In genomic region chr9:116150725-116151396, GRCm38 (mm10) we compare ENCODE assay signal across 15 mouse cellular contexts. TPM values are rescaled to one million over a fixed set of nuclear protein-coding genes. Genes with fewer than 3 reads are reported as not detected.
DNase-seq lines count a peak whose midpoint lies in the region; ATAC-seq and TF ChIP-seq lines count a peak whose summit lies in the region.
"Had no signal": no experiment of that assay in that cellular context is flagged by ENCODE, and none has a peak within 500 bp of the region (broad histone marks: within the 10 kb centered on the region; RNA-seq: fewer than 3 reads in every experiment).

No protein-coding gene starts in this region.

- peaks cover 14% of the 10 kb centered on the region for H3K36me3 ChIP-seq in heart, adult 2 months (ENCODE audit: control insufficient read depth, insufficient read depth, low read length)
- H3K36me3 ChIP-seq in embryonic facial prominence, embryonic 13.5 days, result peaks cover 26% of the 10 kb centered on the region
- peaks cover 21% of the 10 kb centered on the region for H3K36me3 ChIP-seq in limb, embryonic 15.5 days

- H3K4me3 ChIP-seq in heart, adult 2 months, result no peak overlapping the region
- H3K4me3 ChIP-seq in layer of hippocampus, adult 2 months, result no peak overlapping the region
- H3K4me3 ChIP-seq in embryonic facial prominence, embryonic 13.5 days, result no peak overlapping the region
- H3K4me3 ChIP-seq in limb, embryonic 15.5 days, result no peak overlapping the region

- ATAC-seq in embryonic facial prominence, embryonic 13.5 days (ENCODE audit: insufficient number of reproducible peaks, insufficient read depth, low FRiP score, low TSS enrichment, low read depth), result peak; percentile 64
- peak; percentile 62 for ATAC-seq in limb, embryonic 15.5 days (ENCODE audit: insufficient number of reproducible peaks, low FRiP score, low TSS enrichment, low read depth)

- H3K27me3 ChIP-seq in heart, adult 2 months (ENCODE audit: control insufficient read depth, insufficient read depth, low read length), result no peaks in the 10 kb centered on the region
- no peaks in the 10 kb centered on the region for H3K27me3 ChIP-seq in embryonic facial prominence, embryonic 13.5 days
- no peaks in the 10 kb centered on the region for H3K27me3 ChIP-seq in limb, embryonic 15.5 days

- H3K27ac ChIP-seq in heart, adult 2 months, result peak overlapping the region; percentile 36; the same call in 1 of the 2 replicates
- H3K27ac ChIP-seq in layer of hippocampus, adult 2 months, result peak overlapping the region; percentile 7; the same call in 1 of the 2 replicates
- peak overlapping the region; percentile 77 for H3K27ac ChIP-seq in embryonic facial prominence, embryonic 13.5 days
- H3K27ac ChIP-seq in limb, embryonic 15.5 days, result peak overlapping the region; percentile 78

- H3K9ac ChIP-seq in heart, adult 2 months (ENCODE audit: low read depth, low read length), result no peak overlapping the region
- no peak overlapping the region for H3K9ac ChIP-seq in embryonic facial prominence, embryonic 13.5 days
- no peak overlapping the region for H3K9ac ChIP-seq in limb, embryonic 15.5 days

- no peak for TF ChIP-seq CTCF in heart, adult 2 months (IDR thresholded peaks at IDR 0.05)
- no peak for TF ChIP-seq CTCF in layer of hippocampus, adult 2 months (conservative IDR thresholded peaks at IDR 0.05)

- peaks cover 2% of the 10 kb centered on the region; the same call in 1 of the 2 replicates for H3K79me2 ChIP-seq in heart, adult 2 months (replicated peaks; ENCODE audit: control insufficient read depth, insufficient read depth, low read length)

- TF ChIP-seq EP300 in heart, adult 2 months (IDR thresholded peaks at IDR 0.05; ENCODE audit: insufficient read depth, low read depth, low read length), result no peak

- DNase-seq in heart, adult 2 months, result no peak
- DNase-seq in heart, adult 8-10 months (ENCODE audit: low spot score), result no peak
- no peak for DNase-seq in layer of hippocampus, adult 2 months (ENCODE audit: low spot score in 2 of 2)
- no peak for DNase-seq in layer of hippocampus, adult 9-11 months
- no peak for DNase-seq in spleen, adult 18-20 months
- no peak for DNase-seq in gastrocnemius, postnatal 25 days
- DNase-seq: adrenal gland, adult 8-10 months; B cell, adult 2 months; cerebellum, adult 11-12 months; embryo, embryonic 11 days; kidney, postnatal 4 days; thymus, postnatal 14 days had no signal

- intact Hi-C loops in heart, adult 2 months (cut with DNase I), result loop anchor here (2.0 kb wide), 1 partner anchor 24 kb away; the partner anchor contains the start of gene Tgfbr2

- H3K9me3 ChIP-seq in embryonic facial prominence, embryonic 13.5 days, result no peaks in the 10 kb centered on the region
- H3K9me3 ChIP-seq in limb, embryonic 15.5 days, result no peaks in the 10 kb centered on the region

- no peak for TF ChIP-seq POLR2A in heart, adult 2 months (IDR thresholded peaks at IDR 0.05; ENCODE audit: insufficient read depth, low read depth, low read length)

- no peak overlapping the region for H3K4me2 ChIP-seq in embryonic facial prominence, embryonic 13.5 days
- no peak overlapping the region for H3K4me2 ChIP-seq in limb, embryonic 15.5 days

- 29% methylated on average over 7 of the region's 7 CpGs for WGBS in heart, adult 2 months
- 19% methylated on average over 7 of the region's 7 CpGs for WGBS in embryonic facial prominence, embryonic 13.5 days
- WGBS in limb, embryonic 15.5 days, result 11% methylated on average over 6 of the region's 7 CpGs

- H3K4me1 ChIP-seq in heart, adult 2 months (ENCODE audit: control insufficient read depth, insufficient read depth, low read length), result peaks cover 22% of the 10 kb centered on the region
- H3K4me1 ChIP-seq in embryonic facial prominence, embryonic 13.5 days, result peaks cover 54% of the 10 kb centered on the region
- H3K4me1 ChIP-seq in limb, embryonic 15.5 days, result peaks cover 70% of the 10 kb centered on the region

RNA-seq across cellular contexts. Expression of gene Tgfbr2, which starts 24.3 kb away (rescaled TPM):
- 10 to 100 TPM; 32.5 to 36.3 TPM for total RNA-seq in heart, adult 2 months (2021)
- 23.8 and 32.7 TPM in 2 replicates for polyA plus RNA-seq in heart, adult 2 months (2012; rRNA removed)
- total RNA-seq in heart, adult 8-10 months (2022), result 10 to 100 TPM; 33.5 to 39.3 (median 35.0) TPM
- 10 to 100 TPM; 10.7 to 11.7 TPM for total RNA-seq in layer of hippocampus, adult 2 months (2021)
- polyA plus RNA-seq in embryonic facial prominence, embryonic 13.5 days (2015; fragmentation: Nextera tagmentation; extraction: Ambion mirVana), result 27.0 and 33.3 TPM in 2 replicates
- polyA plus RNA-seq in limb, embryonic 15.5 days (2015; fragmentation: Nextera tagmentation; extraction: Ambion mirVana), result 65.2 and 69.0 TPM in 2 replicates
- total RNA-seq in gastrocnemius, postnatal 25 days (2021), result 10 to 100 TPM; 18.8 to 20.3 TPM
- total RNA-seq: MEL had no signal

Comparison
In these comparisons a context has a peak if more than half of its experiments do, and no peak if none do; other contexts are left out.
1. H3K27ac ChIP-seq: peak in every context shown above with its lines; median percentile 78 in limb, embryonic 15.5 days; 77 in embryonic facial prominence, embryonic 13.5 days; 36 in heart, adult 2 months; 7 in layer of hippocampus, adult 2 months.